Mouse (Mus musculus) ES-Bruce4 (cell line): ENCODE results near the gene Cd180.

ENCODE experiments used
- CTCF ChIP-seq: IDR thresholded peaks from one replicate; pipeline ENCODE4 v1.8.1; 2011; ENCODE audit warnings: low read depth, low read length
- EP300 ChIP-seq: IDR thresholded peaks from 2 replicates; pipeline ENCODE4 v1.6.1; 2011; ENCODE audit warnings: low read depth, low read length; ENCODE audit not compliant: insufficient read depth
- POLR2A ChIP-seq: IDR thresholded peaks from one replicate; pipeline ENCODE4 v1.8.1; 2011; ENCODE audit warnings: low read length; ENCODE audit not compliant: insufficient read depth

- peak; percentile 4 for TF ChIP-seq CTCF
- TF ChIP-seq POLR2A: no peak
- TF ChIP-seq EP300: no peak
Measured at GRCm38 (mm10) chr13:102774786-102775201, 81.4 kb downstream of the Cd180 start.
